Mouse (Mus musculus) G1E (cell line): ENCODE measurements around the gene Itgb6.

Experiments
- CTCF ChIP-seq: IDR thresholded peaks from 2 replicates; pipeline ENCODE4 v1.5.1; 2012; ENCODE audit warnings: low read depth, low read length, inconsistent platforms, mixed read lengths
- GATA1 ChIP-seq: IDR thresholded peaks from 2 replicates; pipeline ENCODE4 v1.6.1; 2012; ENCODE audit warnings: borderline replicate concordance, low read length, inconsistent platforms, mixed read lengths
- GATA2 ChIP-seq: IDR thresholded peaks from 2 replicates; pipeline ENCODE4 v1.6.1; 2012; ENCODE audit warnings: low read depth, low read length, inconsistent platforms, borderline replicate concordance
- POLR2AphosphoS5 ChIP-seq: IDR thresholded peaks from 2 replicates; pipeline ENCODE4 v1.6.1; 2012; ENCODE audit warnings: low read depth, low read length, inconsistent platforms; ENCODE audit not compliant: insufficient replicate concordance

DNA sequence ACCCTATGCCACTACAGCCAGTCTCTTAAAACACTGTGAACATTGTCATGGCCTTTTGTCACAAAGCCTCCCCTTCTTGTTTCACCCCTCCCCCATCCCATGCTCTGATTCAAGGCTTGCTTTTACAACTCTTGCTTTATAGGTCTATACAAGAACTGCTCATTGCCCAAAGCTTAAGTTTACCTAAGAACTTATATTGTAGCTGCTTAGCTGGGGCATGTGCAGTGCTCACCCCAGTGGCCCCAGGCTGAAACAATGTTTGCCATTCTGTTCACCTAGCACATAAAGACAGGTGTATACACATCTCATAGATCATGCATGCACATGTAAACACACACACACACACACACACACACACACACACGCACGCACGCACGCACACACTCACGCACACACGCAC lies 25.9 kb downstream of the Itgb6 start:
- TF ChIP-seq CTCF (no peak), GATA1 (no peak), POLR2AphosphoS5 (no peak), GATA2 (no peak)
